Mouse (Mus musculus): ENCODE results near the gene Ints1.

DNA sequence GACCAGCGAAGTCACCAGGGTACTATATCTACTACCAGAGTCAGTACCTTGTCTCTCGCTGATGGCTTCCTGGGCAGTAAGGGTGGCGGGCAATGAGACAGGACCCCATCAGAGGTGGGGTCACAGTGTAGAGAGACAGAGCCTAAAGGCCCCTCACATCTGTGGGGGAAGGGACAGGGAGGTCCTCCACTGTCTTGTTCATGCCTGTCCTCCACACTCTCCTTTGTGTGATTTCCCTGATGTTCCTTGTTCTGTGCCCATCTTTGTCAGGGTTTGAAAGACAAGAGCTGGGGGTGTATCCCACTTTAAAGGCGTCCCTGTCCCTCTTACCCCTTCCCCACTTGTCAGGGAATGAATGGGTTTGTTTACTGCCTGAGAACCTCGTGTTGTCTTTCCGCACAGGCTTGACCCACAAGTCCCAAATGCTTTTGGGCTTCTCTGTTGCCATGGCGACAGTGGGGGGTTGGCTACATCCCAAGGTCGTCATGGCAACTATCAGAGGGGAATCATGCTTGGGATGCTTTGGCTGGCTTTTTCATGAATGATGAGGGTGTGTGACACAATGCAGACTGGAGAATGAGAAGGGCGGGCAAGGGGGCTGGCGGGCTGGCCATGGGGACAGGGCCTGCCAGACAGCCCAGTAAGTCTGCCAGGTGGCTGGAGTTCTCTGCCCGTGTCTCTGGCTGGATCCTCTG lies 22.1 kb upstream of the Ints1 start:
- TF ChIP-seq CTCF (IDR thresholded peaks at IDR 0.05; ENCODE audit: low read depth, low read length) (no peak), POLR2A (IDR thresholded peaks at IDR 0.05; ENCODE audit: borderline replicate concordance, low read depth, low read length) (no peak)

Measured in bone marrow macrophage, adult 2 months (primary cell).